Mouse (Mus musculus) left cerebral cortex, adult 9 months (tissue): ENCODE measurements around the gene Csn1s2b.
"Not testable (repeated sequence)": the region's sequence is repeated elsewhere in the genome, so short reads cannot be mapped to it uniquely, and the experiment has no call there.

ENCODE experiments used
- DNase-seq, 2 experiments: peaks; one replicate each; pipeline ENCODE4 v3.0.0; 2022; ENCODE audit warnings: low spot score in 2 of 2

Csn1s2b gene

GRCm38 (mm10) chr5:87807782-87808181, at the start of gene Csn1s2b:
Gene Csn1s2b (plus strand): TSS chr5:87808082.
- DNase-seq = no peak

DNA sequence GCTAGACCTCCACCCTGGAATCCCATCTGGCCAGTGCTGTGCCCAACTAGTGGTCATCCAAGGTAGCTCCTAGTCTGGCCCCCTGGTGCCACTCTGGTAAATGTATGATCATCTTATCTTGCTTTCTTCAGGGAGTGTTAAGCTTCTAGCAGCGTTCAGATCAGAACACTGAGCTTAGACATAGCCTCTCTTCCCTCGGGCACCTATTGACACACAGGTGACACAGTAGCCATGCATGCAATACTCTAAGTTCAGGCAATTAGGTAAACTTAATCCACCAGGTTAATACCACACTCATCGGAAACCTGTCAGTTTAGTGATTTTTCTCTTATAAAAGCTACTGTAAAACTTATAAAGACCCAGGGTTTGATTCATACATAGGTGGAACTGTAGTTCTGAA, 43.3 kb upstream of the Csn1s2b start:
- DNase-seq = no peak

DNA sequence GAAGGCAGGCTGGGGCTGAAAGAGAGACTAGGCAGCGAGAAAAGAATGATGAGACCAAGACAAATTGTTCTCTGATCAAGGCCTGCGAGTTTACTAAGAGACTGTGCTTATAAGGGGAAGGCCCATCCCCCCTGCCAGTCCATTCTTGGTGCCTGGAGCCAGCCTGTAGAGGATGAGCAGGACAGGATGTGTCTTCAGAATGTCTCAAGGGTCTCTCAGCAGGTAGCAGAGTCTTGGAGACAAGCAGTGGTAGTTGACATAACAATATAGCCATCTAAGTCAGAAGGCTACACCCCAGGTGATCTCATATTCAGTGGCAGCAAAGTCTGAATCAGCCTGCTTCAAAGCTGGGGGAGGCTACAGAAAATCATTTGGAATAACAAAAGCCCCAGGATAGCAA, 35.7 kb upstream of the Csn1s2b start:
- not testable (repeated sequence) for DNase-seq

GRCm38 (mm10) chr5:87774267-87774666, 33.6 kb upstream of the Csn1s2b start, which contains the start of gene Csn1s2a:
Gene Csn1s2a (plus strand): TSS chr5:87774567.
- no peak for DNase-seq

GRCm38 (mm10) chr5:87782731-87783130, 25.2 kb upstream of the Csn1s2b start:
- no peak for DNase-seq

DNA sequence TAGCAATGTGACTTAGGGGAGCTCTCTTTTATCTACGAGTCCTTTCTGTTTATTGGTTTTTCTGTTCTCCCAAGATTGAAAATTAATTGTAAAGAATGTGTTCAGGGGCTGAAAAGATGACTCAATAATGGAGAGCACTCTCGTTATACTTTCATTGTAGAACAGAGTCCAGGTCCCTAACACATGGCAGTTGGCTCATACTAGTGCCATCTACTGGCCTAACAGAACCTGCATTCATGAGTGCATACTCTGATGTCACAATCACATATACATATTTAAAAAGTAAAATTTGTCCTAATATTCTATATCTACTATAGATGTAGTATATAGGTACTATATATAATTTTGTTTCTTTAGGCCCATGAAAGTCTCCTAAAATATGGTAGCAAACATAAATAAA, 1.4 kb downstream of the Csn1s2b start:
- DNase-seq = no peak

GRCm38 (mm10) chr5:87825386-87825785, 17.5 kb downstream of the Csn1s2b start, which contains the start of gene Prr27:
Gene Prr27 (plus strand): TSS chr5:87825686.
- DNase-seq = no peak

DNA sequence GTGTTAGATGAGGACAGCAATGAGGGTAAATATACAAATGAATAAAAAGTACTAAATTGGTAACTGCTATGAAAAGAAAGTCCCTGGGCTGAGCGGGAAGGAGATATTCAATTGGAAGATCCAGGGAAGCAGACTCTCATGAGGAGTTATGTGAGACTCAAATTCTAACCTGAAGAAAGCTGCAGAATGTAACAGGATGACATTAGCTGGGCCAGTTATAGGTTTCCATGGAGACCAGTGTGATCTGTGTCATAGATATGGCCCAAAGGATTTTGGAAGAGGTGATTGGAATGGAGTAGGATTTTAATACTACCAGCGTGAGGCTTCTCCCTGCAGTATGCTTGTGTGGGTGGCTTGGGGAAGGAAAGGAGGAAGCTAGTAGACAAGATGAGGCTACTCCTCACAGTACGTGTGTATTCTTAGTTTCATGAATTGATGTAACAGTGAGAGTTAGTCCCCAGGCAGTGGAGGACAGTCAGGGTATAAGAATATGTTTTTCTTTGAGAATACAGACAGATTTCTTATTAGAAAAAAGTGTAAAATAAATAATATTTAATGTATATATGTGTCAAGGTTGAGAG, 47.3 kb downstream of the Csn1s2b start:
- DNase-seq = no peak

- DNase-seq = no peak
Measured at GRCm38 (mm10) chr5:87870084-87870483, 62.2 kb downstream of the Csn1s2b start.

DNA sequence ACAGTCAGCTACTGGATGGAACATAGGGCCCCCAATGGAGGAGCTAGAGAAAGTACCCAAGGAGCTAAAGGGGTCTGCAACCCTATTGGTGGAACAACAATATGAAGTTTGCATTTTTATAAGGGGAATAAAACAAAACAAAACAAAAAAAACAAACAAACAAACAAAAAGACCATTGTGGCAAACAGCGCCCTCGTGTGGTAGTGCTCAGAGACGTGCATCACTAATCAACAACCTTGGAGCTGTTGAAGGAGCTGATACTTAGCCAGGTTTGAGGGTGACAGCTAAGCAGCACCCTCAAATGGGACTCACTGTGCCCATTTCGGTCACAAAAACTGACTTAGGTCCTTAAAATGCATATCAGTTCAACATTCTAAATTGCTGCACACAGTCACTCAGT, 63.5 kb downstream of the Csn1s2b start:
- no peak for DNase-seq
